Mouse (Mus musculus) retina, postnatal 7 days (tissue): Measurements from ENCODE around the gene Pemt.

Experiments used
- DNase-seq: peaks from one replicate; pipeline ENCODE4 v3.0.0-alpha.2; 2012; ENCODE audit warnings: low read depth, low spot score

The Pemt gene

GRCm38 (mm10) chr11:60001231-60001980 lies 44.9 kb downstream of the Pemt start:
- no peak for DNase-seq

GRCm38 (mm10) chr11:59994318-59994717 lies 52.0 kb downstream of the Pemt start:
- DNase-seq, result no peak

GRCm38 (mm10) chr11:59991365-59991764 lies 54.9 kb downstream of the Pemt start:
- no peak for DNase-seq

GRCm38 (mm10) chr11:59989406-59989805 lies 56.9 kb downstream of the Pemt start:
- no peak for DNase-seq

GRCm38 (mm10) chr11:59977831-59978230 lies 68.5 kb downstream of the Pemt start:
- DNase-seq, result no peak

- no peak for DNase-seq
These were observed 71.0 kb downstream of the Pemt start for GRCm38 (mm10) chr11:59975241-59975640.

- no peak for DNase-seq
These were observed 72.9 kb downstream of the Pemt start for GRCm38 (mm10) chr11:59973389-59973788.

GRCm38 (mm10) chr11:59971691-59972090 lies 74.6 kb downstream of the Pemt start:
- no peak for DNase-seq

- DNase-seq, result no peak
These were observed 75.5 kb downstream of the Pemt start for GRCm38 (mm10) chr11:59970780-59971179.

- no peak for DNase-seq
These were observed 78.5 kb downstream of the Pemt start for GRCm38 (mm10) chr11:59967765-59968164.

- DNase-seq, result no peak
These were observed 80.2 kb downstream of the Pemt start for GRCm38 (mm10) chr11:59966102-59966483.

- DNase-seq, result peak; percentile 61
These were observed 80.8 kb downstream of the Pemt start for GRCm38 (mm10) chr11:59965227-59966101.

- DNase-seq, result peak; percentile 30
These were observed 81.5 kb downstream of the Pemt start, which contains the start of gene Rasd1 for GRCm38 (mm10) chr11:59964818-59965217. Gene Rasd1 (minus strand): TSS chr11:59964944.

- no peak for DNase-seq
These were observed 82.0 kb downstream of the Pemt start for GRCm38 (mm10) chr11:59964163-59964758.

- DNase-seq, result no peak
These were observed 82.7 kb downstream of the Pemt start for GRCm38 (mm10) chr11:59963364-59964162.

- no peak for DNase-seq
These were observed 83.7 kb downstream of the Pemt start for GRCm38 (mm10) chr11:59962590-59962989.

- DNase-seq, result no peak
These were observed 84.9 kb downstream of the Pemt start for GRCm38 (mm10) chr11:59961338-59961875.

GRCm38 (mm10) chr11:59960476-59961337 lies 85.6 kb downstream of the Pemt start:
- no peak for DNase-seq

GRCm38 (mm10) chr11:59959453-59959852 lies 86.8 kb downstream of the Pemt start:
- DNase-seq, result no peak

GRCm38 (mm10) chr11:59956749-59957148 lies 89.5 kb downstream of the Pemt start:
- no peak for DNase-seq
